Mouse (Mus musculus): ENCODE results near the gene Fip1l1.

DNA sequence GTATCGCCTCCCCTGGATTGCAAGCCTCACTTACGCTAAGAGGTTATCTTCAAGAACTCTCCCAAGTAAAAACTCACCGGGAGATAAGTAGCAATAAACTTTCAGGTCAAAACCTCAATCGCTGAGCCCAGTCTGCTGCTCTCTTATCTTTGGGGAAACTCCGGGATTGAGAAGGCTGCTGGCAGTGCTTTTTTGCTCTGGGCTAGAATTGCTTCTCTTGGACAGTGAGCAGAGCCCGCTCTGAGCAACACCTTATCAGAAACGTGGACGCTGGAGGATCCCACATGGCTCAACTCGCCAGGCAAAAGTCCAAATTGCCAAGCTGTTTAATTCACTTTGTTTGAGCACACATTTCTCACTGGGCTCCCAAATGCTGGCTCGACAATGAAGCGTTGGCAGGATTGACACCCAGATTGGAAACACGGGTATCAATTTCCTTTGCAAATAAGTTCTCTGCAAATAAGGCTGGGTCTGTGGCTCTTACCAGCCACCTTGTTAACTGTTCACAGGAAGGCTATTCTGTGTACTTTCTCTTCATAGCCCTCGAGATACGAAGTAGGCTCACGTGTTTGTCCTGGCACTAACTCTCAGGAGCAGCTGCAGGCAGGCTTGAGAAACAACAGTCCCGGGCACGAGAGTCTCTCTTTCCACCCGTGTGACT, 78.4 kb downstream of the Fip1l1 start:
- TF ChIP-seq POLR2A (IDR thresholded peaks at IDR 0.05; ENCODE audit: insufficient read depth, low read length): no peak
- no peak for TF ChIP-seq CTCF (IDR thresholded peaks at IDR 0.05; ENCODE audit: low read depth, low read length)
